Comparison of ENCODE assay signal across 8 mouse cellular contexts in the genomic region with DNA sequence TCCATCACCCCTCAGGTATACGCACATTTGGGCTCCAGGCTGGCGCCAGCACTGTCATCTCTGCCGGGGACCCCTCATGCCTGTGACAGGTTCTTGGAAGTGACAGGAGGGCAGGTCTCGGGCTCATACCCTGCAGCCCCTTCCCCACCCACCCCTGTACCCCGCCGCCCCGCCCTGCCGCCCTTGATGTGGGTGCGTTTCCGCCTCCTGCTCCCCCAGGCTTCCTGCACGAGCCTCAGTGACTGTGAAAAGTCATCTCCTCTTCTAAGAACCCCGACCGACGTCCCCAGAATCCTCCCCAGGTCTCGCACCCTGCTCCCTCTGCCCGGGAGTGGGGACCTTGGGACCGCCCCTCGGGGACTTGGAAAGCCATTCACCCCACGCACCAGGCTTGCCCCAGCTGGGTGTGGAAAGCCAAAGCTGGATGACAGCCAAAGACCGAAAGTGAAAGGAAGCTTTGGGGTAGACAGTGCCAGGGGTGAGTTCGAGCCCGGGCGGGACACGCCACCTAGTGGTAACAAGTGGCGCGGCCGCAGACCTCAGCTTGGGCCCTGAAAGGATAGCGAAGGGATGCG. TPM values are rescaled to one million over a fixed set of nuclear protein-coding genes. Genes with fewer than 3 reads are reported as not detected.
A peak's percentile ranks its signal among the peaks of the same experiment; 100 is the strongest.
DNase-seq lines count a peak whose midpoint lies in the region; ATAC-seq lines count a peak whose summit lies in the region.

Gene Gm45713, minus strand, starts transcription at position 239 of the 575 bp plus-strand sequence.
Gene Flt3l, minus strand, starts transcription at position 440 of the 575 bp plus-strand sequence.

- peak within 1 kb of the TSS; percentile 74 for H3K4me3 ChIP-seq in intestine, embryonic 16.5 days (ENCODE audit: low read length)
- H3K4me3 ChIP-seq in midbrain, embryonic 10.5 days, result peak within 1 kb of the TSS; percentile 66

- peaks cover 3% of the 10 kb centered on the region; the same call in 1 of the 2 replicates for H3K4me1 ChIP-seq in intestine, embryonic 16.5 days (ENCODE audit: control insufficient read depth, insufficient read depth, low read length)
- H3K4me1 ChIP-seq in midbrain, embryonic 10.5 days, result peaks cover 23% of the 10 kb centered on the region

- peak; percentile 96 for DNase-seq in adrenal gland, adult 2 months
- DNase-seq in embryo, embryonic 11.5 days (ENCODE audit: low read depth, low spot score), result peak; percentile 73
- DNase-seq in gastrocnemius, postnatal 36 days, result peak; percentile 92
- peak; percentile 80 to 86 for DNase-seq in left cerebral cortex, postnatal 36 days (ENCODE audit: low spot score in 2 of 2)
- peak; percentile 84 for DNase-seq in midbrain, embryonic 10.5 days (ENCODE audit: low spot score)
- DNase-seq in right cerebral cortex, postnatal 36 days (ENCODE audit: low spot score in 2 of 2), result peak; percentile 65 to 76
- peak; percentile 87 to 94 for DNase-seq in urinary bladder, postnatal 4 days (ENCODE audit: low spot score in 2 of 2)

- peak within 1 kb of the TSS; percentile 79 for H3K4me2 ChIP-seq in intestine, embryonic 16.5 days (ENCODE audit: low read depth, low read length)

- H3K27me3 ChIP-seq in intestine, embryonic 16.5 days (replicated peaks; ENCODE audit: control insufficient read depth, insufficient read depth, low read length), result no peaks in the 10 kb centered on the region
- H3K27me3 ChIP-seq in midbrain, embryonic 10.5 days (ENCODE audit: low read depth, poor library complexity, severe bottlenecking), result peaks cover 35% of the 10 kb centered on the region

- WGBS in intestine, embryonic 16.5 days, result 2% methylated on average over 29 of the region's 29 CpGs
- WGBS in midbrain, embryonic 10.5 days, result 4% methylated on average over 28 of the region's 29 CpGs

- peak; percentile 88 for ATAC-seq in intestine, embryonic 16.5 days

- intact Hi-C loops in gastrocnemius, postnatal 36 days (cut with DNase I), result loop anchor here (1.0 to 5.0 kb wide), 2 partner anchors 55 to 154 kb away; no protein-coding TSS in a partner anchor
- intact Hi-C loops in left cerebral cortex, postnatal 36 days (cut with DNase I), result loop anchor here (2.0 kb wide), 1 partner anchor 57 kb away; no protein-coding TSS in a partner anchor

- H3K9me3 ChIP-seq in intestine, embryonic 16.5 days (ENCODE audit: control insufficient read depth, low read length), result peaks cover 3% of the 10 kb centered on the region; the same call in 1 of the 2 replicates
- H3K9me3 ChIP-seq in midbrain, embryonic 10.5 days (replicated peaks), result no peaks in the 10 kb centered on the region

- H3K27ac ChIP-seq in intestine, embryonic 16.5 days (ENCODE audit: low read length), result no peak within 1 kb of the TSS
- H3K27ac ChIP-seq in midbrain, embryonic 10.5 days (replicated peaks), result peak within 1 kb of the TSS; percentile 74

- H3K36me3 ChIP-seq in intestine, embryonic 16.5 days (ENCODE audit: control insufficient read depth, insufficient read depth, low read length), result no peaks in the 10 kb centered on the region
- H3K36me3 ChIP-seq in midbrain, embryonic 10.5 days, result no peaks in the 10 kb centered on the region

- peak within 1 kb of the TSS; percentile 81 for H3K9ac ChIP-seq in intestine, embryonic 16.5 days (ENCODE audit: low read depth, low read length)

RNA-seq across cellular contexts. Expression of gene Gm45713, which starts in this region (rescaled TPM):
- not detected for total RNA-seq in adrenal gland, adult 2 months (2021)
- polyA plus RNA-seq in adrenal gland, adult 2 months (2012; rRNA removed), result 6.3 and 7.4 TPM in 2 replicates
- not detected for total RNA-seq in gastrocnemius, postnatal 36 days (2021)
- polyA plus RNA-seq in intestine, embryonic 16.5 days (2015; fragmentation: Nextera tagmentation; extraction: Ambion mirVana), result 0.20 TPM in 1 of 2 replicates, not detected in the other
- not detected for total RNA-seq in left cerebral cortex, postnatal 36 days (2021)
- polyA plus RNA-seq in midbrain, embryonic 10.5 days (2016; fragmentation: Nextera tagmentation; extraction: Ambion mirVana), result 0.11 and 0.19 TPM in 2 replicates

RNA-seq across cellular contexts. Expression of gene Flt3l, which starts in this region (rescaled TPM):
- total RNA-seq in adrenal gland, adult 2 months (2021), result 10 to 100 TPM; 20.5 to 25.3 TPM
- polyA plus RNA-seq in adrenal gland, adult 2 months (2012; rRNA removed), result 122 TPM in 2 replicates
- 1 to 10 TPM; 2.8 to 4.0 TPM for total RNA-seq in gastrocnemius, postnatal 36 days (2021)
- polyA plus RNA-seq in intestine, embryonic 16.5 days (2015; fragmentation: Nextera tagmentation; extraction: Ambion mirVana), result 2.2 and 2.5 TPM in 2 replicates
- 1 to 10 TPM; 3.7 to 6.1 TPM for total RNA-seq in left cerebral cortex, postnatal 36 days (2021)
- polyA plus RNA-seq in midbrain, embryonic 10.5 days (2016; fragmentation: Nextera tagmentation; extraction: Ambion mirVana), result 1.1 and 1.4 TPM in 2 replicates

Comparison
In these comparisons a context has a peak if more than half of its experiments do, and no peak if none do; other contexts are left out.
1. RNA of gene Flt3l (polyA plus RNA-seq): 122 TPM in adrenal gland, adult 2 months; 2.2 to 2.5 TPM in intestine, embryonic 16.5 days and 1.1 to 1.4 TPM in midbrain, embryonic 10.5 days; every median in the first group is over 10 times any median in the second.
2. Peak in every context shown above with its lines, with median percentiles within 50 percentile points of each other: DNase-seq.